Mouse (Mus musculus): ENCODE results near the gene Exoc4. TPM values are rescaled to one million over a fixed set of nuclear protein-coding genes. Genes with fewer than 3 reads are reported as not detected.

The Exoc4 gene
- polyA plus RNA-seq, 1 experiment from 2014 or later, result 40.2 TPM

DNA sequence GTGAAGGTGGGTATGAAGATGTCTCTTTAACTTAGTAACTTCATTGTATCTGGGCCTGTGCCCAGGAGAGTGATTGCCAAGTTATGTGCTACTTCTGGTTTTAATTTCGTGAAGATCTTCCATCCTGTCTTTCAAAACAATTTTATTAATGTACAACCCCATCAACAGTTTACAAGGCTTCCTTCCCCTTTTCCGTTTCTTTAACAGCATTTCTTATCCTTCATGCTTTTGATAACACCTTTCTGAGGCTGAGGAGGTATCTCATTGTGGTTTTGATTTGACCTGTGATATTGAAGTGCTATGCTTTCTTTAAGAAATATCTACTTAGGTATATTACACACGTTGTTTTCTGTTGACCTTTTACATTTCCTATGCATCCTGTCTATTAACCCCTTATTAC is 616.9 kb downstream of the Exoc4 start:
- H3K9me3 ChIP-seq (ENCODE audit: control insufficient read depth, low read depth, low read length), result no peaks in the 10 kb centered on the region
- H3K4me3 ChIP-seq (ENCODE audit: low read depth, low read length), result no peak overlapping the region
- H3K4me2 ChIP-seq (replicated peaks; ENCODE audit: low read depth, low read length), result no peak overlapping the region
- 59% methylated on average over 3 of the region's 3 CpGs for WGBS
- H3K36me3 ChIP-seq (ENCODE audit: control insufficient read depth, insufficient read depth, low read length), result no peaks in the 10 kb centered on the region
- H3K9ac ChIP-seq (replicated peaks; ENCODE audit: low read depth, low read length), result no peak overlapping the region
- no peaks in the 10 kb centered on the region for H3K4me1 ChIP-seq (ENCODE audit: control insufficient read depth, insufficient read depth, low read length)
- ATAC-seq (ENCODE audit: insufficient number of reproducible peaks, insufficient read depth, low FRiP score, low read depth), result no peak
- H3K27ac ChIP-seq (ENCODE audit: low read length), result no peak overlapping the region
- H3K27me3 ChIP-seq (ENCODE audit: control insufficient read depth, insufficient read depth, low read length), result no peaks in the 10 kb centered on the region

DNA sequence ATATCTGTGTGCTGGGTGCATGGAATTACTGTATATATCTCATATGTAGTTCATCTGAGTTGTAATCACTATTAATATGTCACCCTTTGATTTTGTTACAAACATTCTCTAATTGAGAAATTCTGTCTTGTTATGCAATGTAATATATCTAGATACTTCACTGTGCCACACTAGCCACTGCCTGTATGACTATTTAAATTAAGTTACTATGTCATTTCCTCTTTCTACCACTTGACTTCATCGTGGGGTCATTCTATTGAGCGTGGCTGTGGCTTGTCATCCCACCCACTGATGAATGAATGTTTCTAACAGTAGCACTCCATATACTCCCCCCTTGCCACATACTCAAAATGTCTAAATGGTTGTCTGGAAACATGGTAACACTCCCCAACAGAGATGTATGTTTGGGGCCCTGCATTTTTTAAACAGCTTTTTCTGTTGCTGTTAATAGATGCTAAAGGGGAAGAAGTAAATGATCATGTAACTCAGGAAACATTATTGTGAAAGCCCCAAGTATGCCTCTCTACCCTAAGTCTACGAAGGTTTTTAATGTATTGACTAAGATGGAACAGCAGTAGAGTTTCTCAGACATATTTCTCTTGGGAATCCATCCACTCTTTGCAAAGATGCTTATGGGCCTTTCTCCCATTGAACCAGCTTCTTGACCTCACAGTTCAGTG is 618.2 kb downstream of the Exoc4 start:
- Histone ChIP-seq H3K27me3 (ENCODE audit: control insufficient read depth, insufficient read depth, low read length) (no peaks in the 10 kb centered on the region), H3K27ac (ENCODE audit: low read length) (no peak overlapping the region), H3K4me2 (replicated peaks; ENCODE audit: low read depth, low read length) (no peak overlapping the region), H3K9ac (replicated peaks; ENCODE audit: low read depth, low read length) (no peak overlapping the region), H3K4me1 (ENCODE audit: control insufficient read depth, insufficient read depth, low read length) (no peaks in the 10 kb centered on the region), H3K9me3 (ENCODE audit: control insufficient read depth, low read depth, low read length) (no peaks in the 10 kb centered on the region), H3K36me3 (ENCODE audit: control insufficient read depth, insufficient read depth, low read length) (no peaks in the 10 kb centered on the region), H3K4me3 (ENCODE audit: low read depth, low read length) (no peak overlapping the region)
- no peak for ATAC-seq (ENCODE audit: insufficient number of reproducible peaks, insufficient read depth, low FRiP score, low read depth)
- 71% methylated on average over 3 of the region's 3 CpGs for WGBS

DNA sequence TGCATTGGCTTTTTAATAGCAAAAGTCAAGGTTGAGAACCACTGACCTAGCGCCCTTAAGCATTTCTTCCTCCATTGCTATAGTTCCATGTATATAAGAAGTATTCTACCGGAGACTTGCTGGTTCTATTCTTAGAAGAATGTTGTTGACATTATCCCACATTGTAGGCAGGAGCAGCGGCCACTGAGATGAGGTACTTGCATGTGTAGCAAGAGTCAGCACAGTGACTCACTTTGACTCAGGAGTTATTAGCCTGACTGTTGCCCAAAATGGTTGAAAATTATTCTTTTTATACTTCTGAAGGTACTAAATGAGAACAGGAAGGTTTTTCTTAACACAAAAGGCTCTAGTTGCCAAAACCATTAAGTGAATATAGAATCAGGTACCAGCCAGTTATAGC is 620.4 kb downstream of the Exoc4 start:
- 76% methylated on average over 3 of the region's 3 CpGs for WGBS
- Histone ChIP-seq H3K4me1 (ENCODE audit: control insufficient read depth, insufficient read depth, low read length) (no peaks in the 10 kb centered on the region), H3K27me3 (ENCODE audit: control insufficient read depth, insufficient read depth, low read length) (no peaks in the 10 kb centered on the region), H3K4me2 (replicated peaks; ENCODE audit: low read depth, low read length) (no peak overlapping the region), H3K9me3 (ENCODE audit: control insufficient read depth, low read depth, low read length) (no peaks in the 10 kb centered on the region), H3K4me3 (ENCODE audit: low read depth, low read length) (no peak overlapping the region), H3K36me3 (ENCODE audit: control insufficient read depth, insufficient read depth, low read length) (no peaks in the 10 kb centered on the region), H3K9ac (replicated peaks; ENCODE audit: low read depth, low read length) (no peak overlapping the region), H3K27ac (ENCODE audit: low read length) (no peak overlapping the region)
- ATAC-seq (ENCODE audit: insufficient number of reproducible peaks, insufficient read depth, low FRiP score, low read depth), result no peak

DNA sequence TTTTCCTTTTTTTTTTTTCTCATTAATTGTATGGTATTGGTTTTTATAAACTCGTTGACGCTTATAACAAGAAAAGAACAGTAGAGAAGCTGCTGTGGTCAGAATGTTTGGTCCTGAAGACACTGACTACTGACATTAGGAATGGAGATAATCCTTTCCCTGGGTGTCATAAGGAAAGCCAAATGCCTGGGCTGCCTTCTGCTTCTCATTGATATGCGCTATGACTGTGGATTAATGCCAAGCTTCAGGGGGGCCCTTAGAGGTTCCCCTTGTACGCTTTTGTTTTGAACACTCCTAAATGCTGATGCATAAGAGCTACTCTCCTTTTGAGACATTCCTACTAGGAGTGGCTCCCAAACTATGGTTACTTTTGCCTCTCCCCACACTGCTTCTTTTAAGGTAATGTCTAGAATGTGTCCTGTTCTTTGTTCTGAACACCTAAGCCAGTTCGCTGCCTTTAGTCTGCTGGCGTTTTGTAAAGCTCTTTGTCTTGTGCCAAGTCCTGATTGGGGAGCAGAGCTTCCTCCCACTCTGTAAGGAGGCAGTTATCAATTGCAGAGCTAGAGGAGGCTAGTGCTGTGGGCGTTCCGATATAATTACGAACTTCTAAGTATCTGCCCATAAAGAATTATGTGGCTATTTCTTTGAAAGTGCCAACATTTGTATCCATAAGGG is 621.7 kb downstream of the Exoc4 start:
- H3K27me3 ChIP-seq (ENCODE audit: control insufficient read depth, insufficient read depth, low read length), result no peaks in the 10 kb centered on the region
- WGBS, result 67% methylated on average over 9 of the region's 9 CpGs
- no peaks in the 10 kb centered on the region for H3K9me3 ChIP-seq (ENCODE audit: control insufficient read depth, low read depth, low read length)
- no peak overlapping the region for H3K9ac ChIP-seq (replicated peaks; ENCODE audit: low read depth, low read length)
- no peak overlapping the region for H3K27ac ChIP-seq (ENCODE audit: low read length)
- no peak for ATAC-seq (ENCODE audit: insufficient number of reproducible peaks, insufficient read depth, low FRiP score, low read depth)
- no peaks in the 10 kb centered on the region for H3K4me1 ChIP-seq (ENCODE audit: control insufficient read depth, insufficient read depth, low read length)
- no peak overlapping the region for H3K4me2 ChIP-seq (replicated peaks; ENCODE audit: low read depth, low read length)
- H3K4me3 ChIP-seq (ENCODE audit: low read depth, low read length), result no peak overlapping the region
- no peaks in the 10 kb centered on the region for H3K36me3 ChIP-seq (ENCODE audit: control insufficient read depth, insufficient read depth, low read length)

DNA sequence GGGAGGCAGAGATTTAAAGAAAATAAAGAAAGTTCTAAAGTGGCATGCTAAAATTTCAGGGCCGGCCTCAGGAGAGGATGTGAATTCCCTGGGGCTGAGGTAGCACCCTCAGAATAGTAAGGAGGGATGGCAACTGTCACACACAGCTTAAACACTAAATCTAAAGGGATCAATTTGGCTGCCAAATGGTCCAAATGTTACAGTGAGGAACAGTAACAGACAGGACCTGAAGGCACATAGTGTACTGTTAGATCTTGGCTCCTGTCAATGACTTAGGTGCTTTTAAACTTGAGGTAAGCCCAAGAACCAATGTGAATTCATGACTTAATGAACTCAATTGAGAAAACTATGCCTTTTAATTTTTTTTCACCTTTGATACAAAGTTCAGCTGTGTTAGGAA is 622.4 kb downstream of the Exoc4 start:
- no peak for ATAC-seq (ENCODE audit: insufficient number of reproducible peaks, insufficient read depth, low FRiP score, low read depth)
- Histone ChIP-seq H3K9ac (replicated peaks; ENCODE audit: low read depth, low read length) (no peak overlapping the region), H3K4me2 (replicated peaks; ENCODE audit: low read depth, low read length) (no peak overlapping the region), H3K27me3 (ENCODE audit: control insufficient read depth, insufficient read depth, low read length) (no peaks in the 10 kb centered on the region), H3K4me3 (ENCODE audit: low read depth, low read length) (no peak overlapping the region), H3K4me1 (ENCODE audit: control insufficient read depth, insufficient read depth, low read length) (no peaks in the 10 kb centered on the region), H3K27ac (ENCODE audit: low read length) (no peak overlapping the region), H3K9me3 (ENCODE audit: control insufficient read depth, low read depth, low read length) (no peaks in the 10 kb centered on the region), H3K36me3 (ENCODE audit: control insufficient read depth, insufficient read depth, low read length) (no peaks in the 10 kb centered on the region)
- 61% methylated on average over 1 of the region's 1 CpGs for WGBS

DNA sequence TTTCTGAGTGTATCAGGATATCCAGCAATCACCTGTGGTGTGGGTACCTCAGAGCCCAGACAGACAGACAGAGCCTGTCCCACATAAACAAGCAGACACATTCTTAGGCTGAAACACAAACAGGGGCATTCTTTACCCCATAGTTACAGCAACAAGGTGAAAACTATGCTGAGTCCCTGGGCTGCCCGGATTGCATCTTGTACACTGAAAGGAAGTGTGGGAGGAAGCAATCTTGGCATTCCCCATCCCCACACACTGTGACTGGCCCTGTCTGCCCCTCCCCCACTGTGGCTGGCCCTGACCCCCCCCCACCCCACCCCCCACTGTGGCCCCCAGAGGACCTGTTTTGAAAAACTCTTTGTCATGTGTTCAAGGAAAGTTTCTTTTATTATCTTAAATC is 623.3 kb downstream of the Exoc4 start:
- 32% methylated on average over 1 of the region's 1 CpGs for WGBS
- no peak for ATAC-seq (ENCODE audit: insufficient number of reproducible peaks, insufficient read depth, low FRiP score, low read depth)
- H3K4me3 ChIP-seq (ENCODE audit: low read depth, low read length), result no peak overlapping the region
- H3K27ac ChIP-seq (ENCODE audit: low read length), result no peak overlapping the region
- H3K9ac ChIP-seq (replicated peaks; ENCODE audit: low read depth, low read length), result no peak overlapping the region
- H3K9me3 ChIP-seq (ENCODE audit: control insufficient read depth, low read depth, low read length), result no peaks in the 10 kb centered on the region
- no peaks in the 10 kb centered on the region for H3K4me1 ChIP-seq (ENCODE audit: control insufficient read depth, insufficient read depth, low read length)
- no peak overlapping the region for H3K4me2 ChIP-seq (replicated peaks; ENCODE audit: low read depth, low read length)
- no peaks in the 10 kb centered on the region for H3K36me3 ChIP-seq (ENCODE audit: control insufficient read depth, insufficient read depth, low read length)
- H3K27me3 ChIP-seq (ENCODE audit: control insufficient read depth, insufficient read depth, low read length), result no peaks in the 10 kb centered on the region

DNA sequence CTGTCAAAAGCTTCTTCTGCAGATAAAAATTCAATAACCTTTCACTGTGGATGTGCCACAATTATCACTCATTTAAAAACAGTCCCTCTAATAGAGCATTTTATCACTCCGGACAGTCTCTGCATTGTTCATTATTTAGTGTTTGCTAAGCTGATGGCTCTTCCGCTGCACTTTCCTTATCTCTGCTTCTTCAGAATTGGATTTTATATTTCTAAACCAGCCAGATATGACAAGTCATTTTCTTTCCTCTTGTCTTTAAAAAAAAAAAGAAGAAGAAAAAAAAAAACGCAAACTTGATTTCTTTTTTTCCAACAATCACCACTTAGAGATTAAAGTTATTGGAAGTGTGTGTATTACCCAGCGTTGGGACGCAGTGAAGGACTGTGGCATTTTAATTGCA is 624.1 kb downstream of the Exoc4 start:
- H3K9ac ChIP-seq (replicated peaks; ENCODE audit: low read depth, low read length), result no peak overlapping the region
- H3K36me3 ChIP-seq (ENCODE audit: control insufficient read depth, insufficient read depth, low read length), result no peaks in the 10 kb centered on the region
- H3K27me3 ChIP-seq (ENCODE audit: control insufficient read depth, insufficient read depth, low read length), result no peaks in the 10 kb centered on the region
- no peak overlapping the region for H3K27ac ChIP-seq (ENCODE audit: low read length)
- ATAC-seq (ENCODE audit: insufficient number of reproducible peaks, insufficient read depth, low FRiP score, low read depth), result no peak
- no peaks in the 10 kb centered on the region for H3K9me3 ChIP-seq (ENCODE audit: control insufficient read depth, low read depth, low read length)
- H3K4me1 ChIP-seq (ENCODE audit: control insufficient read depth, insufficient read depth, low read length), result no peaks in the 10 kb centered on the region
- no peak overlapping the region for H3K4me2 ChIP-seq (replicated peaks; ENCODE audit: low read depth, low read length)
- WGBS, result 62% methylated on average over 5 of the region's 5 CpGs
- H3K4me3 ChIP-seq (ENCODE audit: low read depth, low read length), result no peak overlapping the region

DNA sequence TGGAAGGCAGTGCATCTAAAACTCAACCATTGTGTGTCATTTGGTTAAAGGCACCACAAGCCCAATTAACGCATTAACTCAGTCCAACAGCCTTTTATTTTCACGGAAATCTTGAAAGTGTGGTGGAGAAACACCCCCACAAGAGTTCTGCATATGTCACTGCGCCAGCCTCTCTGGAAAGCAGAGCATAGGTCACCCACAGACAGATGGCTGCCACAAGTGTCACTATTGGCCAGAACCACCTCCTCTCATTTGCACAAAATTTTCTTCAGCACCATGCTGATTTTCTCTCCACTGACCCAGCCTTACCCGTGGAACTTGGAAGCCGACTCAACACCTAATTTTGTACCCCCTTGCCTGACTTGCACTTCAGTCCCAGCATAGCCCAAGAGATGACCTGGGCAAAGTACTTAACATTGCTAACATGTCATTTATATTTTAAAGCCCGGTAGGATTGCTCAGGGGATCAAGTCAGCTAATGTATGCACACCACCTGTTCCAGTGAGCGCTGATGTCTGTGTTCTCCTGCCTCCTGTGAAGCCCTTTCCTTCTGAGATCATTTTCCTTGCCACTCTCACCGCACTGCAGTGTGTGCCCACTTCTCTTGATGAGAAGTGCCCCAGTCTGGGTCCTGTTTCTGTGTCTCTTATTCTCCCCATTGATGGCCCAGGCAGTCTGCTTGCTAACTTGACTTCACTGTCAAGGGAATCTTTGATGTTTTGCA is 625.6 kb downstream of the Exoc4 start:
- no peak overlapping the region for H3K4me2 ChIP-seq (replicated peaks; ENCODE audit: low read depth, low read length)
- no peaks in the 10 kb centered on the region for H3K9me3 ChIP-seq (ENCODE audit: control insufficient read depth, low read depth, low read length)
- H3K36me3 ChIP-seq (ENCODE audit: control insufficient read depth, insufficient read depth, low read length), result no peaks in the 10 kb centered on the region
- no peaks in the 10 kb centered on the region for H3K4me1 ChIP-seq (ENCODE audit: control insufficient read depth, insufficient read depth, low read length)
- H3K27ac ChIP-seq (ENCODE audit: low read length), result no peak overlapping the region
- H3K4me3 ChIP-seq (ENCODE audit: low read depth, low read length), result no peak overlapping the region
- 61% methylated on average over 8 of the region's 8 CpGs for WGBS
- H3K27me3 ChIP-seq (ENCODE audit: control insufficient read depth, insufficient read depth, low read length), result no peaks in the 10 kb centered on the region
- no peak overlapping the region for H3K9ac ChIP-seq (replicated peaks; ENCODE audit: low read depth, low read length)
- ATAC-seq (ENCODE audit: insufficient number of reproducible peaks, insufficient read depth, low FRiP score, low read depth), result no peak
